Mouse (Mus musculus) neural tube, embryonic 11.5 days (tissue): ENCODE data around the gene Tmem199. TPM values are rescaled to one million over a fixed set of nuclear protein-coding genes. Genes with fewer than 3 reads are reported as not detected.

ENCODE experiments used
- ATAC-seq: fragments of 200-750 bp; cut with Nextera tagmentation; 2 replicates; pipeline ENCODE4 v1.8.0; 2017; ENCODE audit warnings: moderate number of reproducible peaks, mild to moderate bottlenecking, moderate TSS enrichment, moderate library complexity; ENCODE audit not compliant: insufficient read depth, low FRiP score, low TSS enrichment
- DNase-seq: peaks from one replicate; pipeline ENCODE4 v3.0.0-alpha.2; 2015; ENCODE audit warnings: low spot score
- H3K27ac ChIP-seq: fragments of 300-500 bp; sonication (generic); 2 replicates; pipeline ENCODE4 v1.5.1; 2014; ENCODE audit warnings: low read depth, mild to moderate bottlenecking, low read length
- H3K27me3 ChIP-seq: fragments of 300-500 bp; sonication (generic); 2 replicates; pipeline ENCODE4 v1.6.1; 2014; ENCODE audit warnings: mild to moderate bottlenecking, low read length, mixed read lengths; ENCODE audit not compliant: control insufficient read depth, insufficient read depth
- H3K36me3 ChIP-seq: fragments of 300-500 bp; sonication (generic); 2 replicates; pipeline ENCODE4 v1.6.1; 2014; ENCODE audit warnings: mild to moderate bottlenecking, low read length, moderate library complexity, mixed read lengths; ENCODE audit not compliant: control insufficient read depth, insufficient read depth
- H3K4me1 ChIP-seq: fragments of 300-500 bp; sonication (generic); 2 replicates; pipeline ENCODE4 v1.6.1; 2014; ENCODE audit warnings: low read length, mixed read lengths; ENCODE audit not compliant: control insufficient read depth, insufficient read depth
- H3K4me2 ChIP-seq: fragments of 300-500 bp; sonication (generic); 2 replicates; pipeline ENCODE4 v1.6.1; 2014; ENCODE audit warnings: low read depth, mild to moderate bottlenecking, moderate library complexity
- H3K4me3 ChIP-seq: fragments of 300-500 bp; sonication (generic); 2 replicates; pipeline ENCODE4 v1.5.1; 2014; ENCODE audit warnings: low read depth, low read length
- H3K9ac ChIP-seq: fragments of 300-500 bp; sonication (generic); 2 replicates; pipeline ENCODE4 v1.6.1; 2014; ENCODE audit warnings: mild to moderate bottlenecking, low read length
- H3K9me3 ChIP-seq: fragments of 300-500 bp; sonication (generic); 2 replicates; pipeline ENCODE4 v1.6.1; 2016; ENCODE audit warnings: low read length; ENCODE audit not compliant: control insufficient read depth
- WGBS: fragments of 180-500 bp; shearing (Covaris S2); extraction: QIAGEN DNeasy Blood & Tissue Kit; methylation state at CpG from one replicate; pipeline ENCODE4 v1.1.7; 2014; 5-methylcytosine and 5-hydroxymethylcytosine counted together
- polyA plus RNA-seq: library from polyadenylated mRNA; unstranded; fragments of >200 nt; fragmentation: Nextera tagmentation; extraction: Ambion mirVana; gene quantifications from 2 replicates; pipeline ENCODE4 v1.2.1, GENCODE M21; 2014

Tmem199 gene
- polyA plus RNA-seq, 1 experiment from 2014 or later: 87.3 TPM

DNA sequence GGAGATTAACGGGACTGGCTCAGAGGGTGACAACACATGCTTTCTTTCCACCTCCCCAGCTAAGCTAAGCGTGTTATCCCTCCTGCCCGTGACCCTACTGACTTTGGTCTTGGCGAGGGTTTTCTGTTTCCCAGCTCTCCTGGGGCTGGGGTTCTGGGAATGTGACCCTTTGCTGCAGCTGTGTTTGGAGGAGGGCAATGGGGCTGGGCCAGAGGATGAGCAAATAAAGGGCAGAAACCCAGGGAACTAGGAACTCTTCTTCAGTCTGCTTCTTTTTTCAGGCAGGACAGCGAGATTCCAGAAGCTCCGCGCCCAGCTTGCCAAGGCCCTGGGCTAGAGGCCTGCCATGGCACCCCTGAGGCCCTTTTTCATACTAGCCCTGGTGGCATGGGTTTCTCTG is 13.0 kb downstream of the Tmem199 start, which contains the start of gene Vtn:
Vtn (plus strand) TSS at position 88 of the 400 bp plus-strand sequence.
- Histone ChIP-seq H3K36me3 (no peaks in the 10 kb centered on the region), H3K27ac (peak within 1 kb of the TSS; percentile 51), H3K27me3 (peaks cover 19% of the 10 kb centered on the region), H3K9me3 (no peaks in the 10 kb centered on the region), H3K4me3 (peak within 1 kb of the TSS; percentile 76), H3K4me1 (peaks cover 9% of the 10 kb centered on the region; the same call in 1 of the 2 replicates), H3K9ac (peak within 1 kb of the TSS; percentile 69), H3K4me2 (peak within 1 kb of the TSS; percentile 97)
- ATAC-seq (no peak), DNase-seq (no peak)
- WGBS: 54% methylated on average over 7 of the region's 7 CpGs

GRCm38 (mm10) chr11:78497544-78498522 is 14.1 kb downstream of the Tmem199 start, which contains the start of gene Sarm1:
TSS of gene Sarm1 (minus strand) at chr11:78497754.
- Histone ChIP-seq H3K27ac (peak within 1 kb of the TSS; percentile 51), H3K27me3 (peaks cover 19% of the 10 kb centered on the region), H3K4me2 (peak within 1 kb of the TSS; percentile 97), H3K9me3 (no peaks in the 10 kb centered on the region), H3K4me1 (peaks cover 9% of the 10 kb centered on the region; the same call in 1 of the 2 replicates), H3K9ac (peak within 1 kb of the TSS; percentile 69), H3K4me3 (peak within 1 kb of the TSS; percentile 76), H3K36me3 (no peaks in the 10 kb centered on the region)
- 3% methylated on average over 35 of the region's 36 CpGs for WGBS
- peak; percentile 96 for ATAC-seq
- peak; percentile 98 for DNase-seq

GRCm38 (mm10) chr11:78497071-78497541 is 14.9 kb downstream of the Tmem199 start:
- H3K27ac ChIP-seq: peak overlapping the region; percentile 51
- peaks cover 9% of the 10 kb centered on the region; the same call in 1 of the 2 replicates for H3K4me1 ChIP-seq

GRCm38 (mm10) chr11:78495904-78496303 is 16.1 kb downstream of the Tmem199 start:
- H3K4me3 ChIP-seq: no peak overlapping the region; the same call in 1 of the 2 replicates
- peaks cover 28% of the 10 kb centered on the region for H3K27me3 ChIP-seq
- H3K27ac ChIP-seq: no peak overlapping the region
- no peaks in the 10 kb centered on the region for H3K36me3 ChIP-seq
- H3K9ac ChIP-seq: no peak overlapping the region
- peak overlapping the region; percentile 97 for H3K4me2 ChIP-seq
- ATAC-seq: no peak
- no peaks in the 10 kb centered on the region for H3K9me3 ChIP-seq
- peak; percentile 55 for DNase-seq
- 7% methylated on average over 6 of the region's 6 CpGs for WGBS
- H3K4me1 ChIP-seq: peaks cover 9% of the 10 kb centered on the region; the same call in 1 of the 2 replicates

More at GRCm38 (mm10) chr11:78497071-78497541, 14.9 kb downstream of the Tmem199 start:
- DNase-seq (peak; percentile 56), ATAC-seq (peak; percentile 77)
- peak overlapping the region; percentile 76 for H3K4me3 ChIP-seq
- no peaks in the 10 kb centered on the region for H3K36me3 ChIP-seq
- H3K4me2 ChIP-seq: peak overlapping the region; percentile 97
- H3K9ac ChIP-seq: peak overlapping the region; percentile 69
- peaks cover 19% of the 10 kb centered on the region for H3K27me3 ChIP-seq
- WGBS: under 1% methylated on average over 44 of the region's 44 CpGs
- no peaks in the 10 kb centered on the region for H3K9me3 ChIP-seq

- 9% methylated on average over 47 of the region's 48 CpGs for WGBS
- peak overlapping the region; percentile 6 for H3K9ac ChIP-seq
These were observed 21.2 kb downstream of the Tmem199 start for GRCm38 (mm10) chr11:78490781-78491241.

GRCm38 (mm10) chr11:78488168-78488567 is 23.8 kb downstream of the Tmem199 start:
- Histone ChIP-seq H3K27me3 (peaks cover 47% of the 10 kb centered on the region), H3K4me1 (no peaks in the 10 kb centered on the region), H3K4me3 (no peak overlapping the region), H3K27ac (no peak overlapping the region), H3K36me3 (no peaks in the 10 kb centered on the region), H3K9me3 (no peaks in the 10 kb centered on the region), H3K4me2 (no peak overlapping the region), H3K9ac (no peak overlapping the region)
- 5% methylated on average over 8 of the region's 8 CpGs for WGBS
- peak; percentile 82 for DNase-seq
- no peak for ATAC-seq

More at GRCm38 (mm10) chr11:78490781-78491241, 21.2 kb downstream of the Tmem199 start:
- peaks cover 59% of the 10 kb centered on the region for H3K27me3 ChIP-seq
- H3K4me3 ChIP-seq: peak overlapping the region; percentile 24
- no peaks in the 10 kb centered on the region for H3K4me1 ChIP-seq
- DNase-seq (peak; percentile 76), ATAC-seq (peak; percentile 38; the same call in 1 of the 2 replicates)
- H3K27ac ChIP-seq: no peak overlapping the region
- H3K9me3 ChIP-seq: no peaks in the 10 kb centered on the region
- peak overlapping the region; percentile 42 for H3K4me2 ChIP-seq
- H3K36me3 ChIP-seq: no peaks in the 10 kb centered on the region

DNA sequence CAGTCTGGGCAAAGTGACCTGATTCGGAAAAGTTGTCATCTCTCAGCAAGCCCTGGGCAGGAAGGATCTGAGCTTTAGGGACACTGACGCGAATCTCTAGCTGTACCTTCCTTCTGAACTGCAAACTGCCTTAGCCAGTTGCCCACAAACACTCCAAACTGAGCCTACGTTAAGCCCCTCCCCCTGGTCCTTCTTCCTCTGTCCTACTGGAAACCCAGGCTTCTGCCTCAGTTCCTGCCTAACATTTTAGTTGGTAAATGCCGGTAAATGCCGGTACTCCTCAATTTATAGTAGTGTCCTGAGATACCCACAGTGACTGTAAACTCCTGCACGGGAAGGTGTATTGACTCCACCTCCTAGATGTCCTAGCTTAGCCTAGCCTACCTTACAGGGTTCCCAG is 28.3 kb downstream of the Tmem199 start:
- no peak for DNase-seq
- no peak for ATAC-seq
- 65% methylated on average over 7 of the region's 7 CpGs for WGBS
- peaks cover 18% of the 10 kb centered on the region for H3K27me3 ChIP-seq
- no peak overlapping the region for H3K27ac ChIP-seq
- no peaks in the 10 kb centered on the region for H3K4me1 ChIP-seq
- H3K9ac ChIP-seq: no peak overlapping the region
- no peaks in the 10 kb centered on the region for H3K36me3 ChIP-seq
- H3K9me3 ChIP-seq: no peaks in the 10 kb centered on the region
- no peak overlapping the region for H3K4me2 ChIP-seq
- no peak overlapping the region for H3K4me3 ChIP-seq

DNA sequence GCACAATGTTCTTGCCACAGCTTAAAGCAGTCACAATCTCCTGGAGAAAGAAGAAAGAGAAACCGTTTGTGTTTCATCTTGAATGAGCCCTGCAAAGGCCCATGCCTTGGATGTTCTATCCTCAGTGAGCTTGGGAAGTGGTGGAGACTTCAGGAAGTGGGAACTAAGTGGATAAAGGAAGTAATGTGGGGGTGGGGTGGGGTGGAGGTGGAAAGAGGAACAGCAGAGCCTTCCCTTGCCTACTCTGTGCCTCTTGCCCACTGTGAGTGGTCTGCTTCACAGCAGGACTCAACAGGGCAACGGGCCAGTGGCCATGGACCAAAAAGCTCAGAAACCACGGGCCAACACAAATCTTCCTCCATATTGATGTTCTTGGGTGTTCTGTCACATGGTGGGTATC is 36.7 kb downstream of the Tmem199 start:
- H3K4me3 ChIP-seq: no peak overlapping the region
- no peak overlapping the region for H3K9ac ChIP-seq
- DNase-seq (no peak), ATAC-seq (no peak)
- no peaks in the 10 kb centered on the region for H3K36me3 ChIP-seq
- H3K9me3 ChIP-seq: no peaks in the 10 kb centered on the region
- H3K4me2 ChIP-seq: no peak overlapping the region
- H3K27me3 ChIP-seq: no peaks in the 10 kb centered on the region
- H3K27ac ChIP-seq: no peak overlapping the region
- H3K4me1 ChIP-seq: no peaks in the 10 kb centered on the region
- 86% methylated on average over 3 of the region's 3 CpGs for WGBS
